Mouse (Mus musculus) liver, postnatal 0 days (tissue): ENCODE data around the gene Entpd6. TPM values are rescaled to one million over a fixed set of nuclear protein-coding genes. Genes with fewer than 3 reads are reported as not detected.

Experiments
- ATAC-seq: fragments of 200-750 bp; cut with Nextera tagmentation; 2 replicates; pipeline ENCODE4 v1.8.0; 2017; ENCODE audit warnings: mild to moderate bottlenecking, moderate library complexity
- DNase-seq: peaks from one replicate; pipeline ENCODE4 v3.0.0-alpha.2; 2016
- H3K27ac ChIP-seq: fragments of 300-500 bp; sonication (generic); 2 replicates; pipeline ENCODE4 v1.5.1; 2014; ENCODE audit warnings: antibody characterized with exemption, moderate library complexity, mild to moderate bottlenecking, low read depth
- H3K27me3 ChIP-seq: fragments of 300-500 bp; sonication (generic); 2 replicates; pipeline ENCODE4 v1.6.1; 2014; ENCODE audit warnings: low read length, control low read depth, mixed read lengths; ENCODE audit not compliant: insufficient read depth
- H3K36me3 ChIP-seq: fragments of 300-500 bp; sonication (generic); replicated peaks from 2 replicates; pipeline ENCODE4 v1.6.1; 2014; ENCODE audit warnings: mild to moderate bottlenecking, control low read depth, low read length, moderate library complexity, mixed read lengths; ENCODE audit not compliant: insufficient read depth
- H3K4me1 ChIP-seq: fragments of 300-500 bp; sonication (generic); 2 replicates; pipeline ENCODE4 v1.6.1; 2014; ENCODE audit warnings: antibody characterized with exemption, mild to moderate bottlenecking, control low read depth; ENCODE audit not compliant: insufficient read depth
- H3K4me2 ChIP-seq: fragments of 300-500 bp; sonication (generic); 2 replicates; pipeline ENCODE4 v1.6.1; 2014; ENCODE audit warnings: low read depth, mild to moderate bottlenecking, low read length, moderate library complexity, mixed read lengths
- H3K4me3 ChIP-seq: fragments of 300-500 bp; sonication (generic); 2 replicates; pipeline ENCODE4 v1.5.1; 2014; ENCODE audit warnings: low read depth, low read length
- H3K9ac ChIP-seq: fragments of 300-500 bp; sonication (generic); replicated peaks from 2 replicates; pipeline ENCODE4 v1.6.1; 2014; ENCODE audit warnings: mild to moderate bottlenecking, moderate library complexity
- H3K9me3 ChIP-seq: fragments of 300-500 bp; sonication (generic); 2 replicates; pipeline ENCODE4 v1.6.1; 2016; ENCODE audit warnings: mild to moderate bottlenecking, control low read depth, low read length, mixed read lengths
- CTCF ChIP-seq: sonication (generic); IDR thresholded peaks from 2 replicates; pipeline ENCODE4 v1.5.1; 2016; ENCODE audit warnings: antibody characterized with exemption, low read depth
- EP300 ChIP-seq: IDR thresholded peaks from 2 replicates; pipeline ENCODE4 v1.6.1; 2016; ENCODE audit warnings: antibody characterized with exemption, low read depth, mild to moderate bottlenecking
- WGBS: fragments of 180-500 bp; shearing (Covaris S2); extraction: QIAGEN DNeasy Blood & Tissue Kit; methylation state at CpG from one replicate; pipeline ENCODE4 v1.1.7; 2014; ENCODE audit not compliant: insufficient replicate concordance; 5-methylcytosine and 5-hydroxymethylcytosine counted together
- polyA plus RNA-seq: library from polyadenylated mRNA; unstranded; fragments of >200 nt; fragmentation: Nextera tagmentation; extraction: Ambion mirVana; gene quantifications from 2 replicates; pipeline ENCODE4 v1.2.1, GENCODE M21; 2015

Entpd6 gene
- polyA plus RNA-seq, 1 experiment from 2014 or later: 9.9 TPM

- peak; percentile 9; the same call in 1 of the 2 replicates for ATAC-seq
- H3K36me3 ChIP-seq: no peaks in the 10 kb centered on the region; the same call in 1 of the 2 replicates
- H3K27me3 ChIP-seq: no peaks in the 10 kb centered on the region
- H3K4me3 ChIP-seq: no peak overlapping the region
- H3K4me2 ChIP-seq: no peak overlapping the region
- 66% methylated on average over 4 of the region's 4 CpGs for WGBS
- peak; percentile 58 for DNase-seq
- H3K4me1 ChIP-seq: peaks cover 9% of the 10 kb centered on the region; the same call in 1 of the 2 replicates
- no peak overlapping the region for H3K27ac ChIP-seq
- no peaks in the 10 kb centered on the region for H3K9me3 ChIP-seq
- no peak overlapping the region for H3K9ac ChIP-seq
- TF ChIP-seq CTCF: no peak
- TF ChIP-seq EP300: no peak
These were observed 17.4 kb downstream of the Entpd6 start for GRCm38 (mm10) chr2:150766083-150766862.

- Histone ChIP-seq H3K4me3 (no peak overlapping the region), H3K36me3 (no peaks in the 10 kb centered on the region), H3K9ac (no peak overlapping the region), H3K27me3 (no peaks in the 10 kb centered on the region), H3K4me2 (no peak overlapping the region), H3K27ac (no peak overlapping the region), H3K9me3 (no peaks in the 10 kb centered on the region), H3K4me1 (peaks cover 9% of the 10 kb centered on the region; the same call in 1 of the 2 replicates)
- DNase-seq (no peak), ATAC-seq (0 out of 2 replicates have a peak, but pooled peaks have one; percentile 14)
- 44% methylated on average over 1 of the region's 1 CpGs for WGBS
- TF ChIP-seq EP300 (no peak), CTCF (no peak)
These were observed 19.8 kb downstream of the Entpd6 start for GRCm38 (mm10) chr2:150768678-150769077.

GRCm38 (mm10) chr2:150770747-150771146 lies 21.9 kb downstream of the Entpd6 start:
- Histone ChIP-seq H3K4me2 (no peak overlapping the region), H3K36me3 (no peaks in the 10 kb centered on the region), H3K27ac (0 out of 2 replicates have a peak overlapping the region, but pooled peaks have one; percentile 22), H3K9ac (no peak overlapping the region), H3K27me3 (no peaks in the 10 kb centered on the region), H3K9me3 (no peaks in the 10 kb centered on the region), H3K4me3 (no peak overlapping the region), H3K4me1 (peaks cover 9% of the 10 kb centered on the region; the same call in 1 of the 2 replicates)
- DNase-seq (peak; percentile 79), ATAC-seq (peak; percentile 75)
- 33% methylated on average over 1 of the region's 1 CpGs for WGBS
- no peak for TF ChIP-seq EP300

GRCm38 (mm10) chr2:150771169-150771568 lies 22.3 kb downstream of the Entpd6 start:
- no peak for TF ChIP-seq EP300
- TF ChIP-seq CTCF: no peak
- DNase-seq (no peak), ATAC-seq (no peak)
- Histone ChIP-seq H3K36me3 (no peaks in the 10 kb centered on the region), H3K9me3 (no peaks in the 10 kb centered on the region), H3K4me3 (no peak overlapping the region), H3K27ac (no peak overlapping the region), H3K4me2 (no peak overlapping the region), H3K9ac (no peak overlapping the region), H3K27me3 (no peaks in the 10 kb centered on the region), H3K4me1 (peaks cover 11% of the 10 kb centered on the region)
- WGBS: 77% methylated on average over 6 of the region's 6 CpGs

GRCm38 (mm10) chr2:150771996-150772395 lies 23.2 kb downstream of the Entpd6 start:
- Histone ChIP-seq H3K4me1 (peaks cover 12% of the 10 kb centered on the region), H3K27me3 (no peaks in the 10 kb centered on the region), H3K36me3 (no peaks in the 10 kb centered on the region), H3K27ac (no peak overlapping the region), H3K9me3 (no peaks in the 10 kb centered on the region), H3K4me2 (no peak overlapping the region), H3K9ac (no peak overlapping the region), H3K4me3 (no peak overlapping the region)
- 73% methylated on average over 8 of the region's 8 CpGs for WGBS
- no peak for DNase-seq
- no peak for ATAC-seq
- TF ChIP-seq CTCF (no peak), EP300 (no peak)

- DNase-seq (no peak), ATAC-seq (no peak)
- no peak overlapping the region for H3K27ac ChIP-seq
- no peaks in the 10 kb centered on the region for H3K9me3 ChIP-seq
- TF ChIP-seq EP300 (no peak), CTCF (no peak)
- 71% methylated on average over 10 of the region's 10 CpGs for WGBS
- H3K4me2 ChIP-seq: no peak overlapping the region
- H3K9ac ChIP-seq: no peak overlapping the region
- peaks cover 12% of the 10 kb centered on the region for H3K4me1 ChIP-seq
- no peaks in the 10 kb centered on the region for H3K27me3 ChIP-seq
- H3K36me3 ChIP-seq: no peaks in the 10 kb centered on the region
- no peak overlapping the region for H3K4me3 ChIP-seq
These were observed 23.8 kb downstream of the Entpd6 start for GRCm38 (mm10) chr2:150772466-150773119.
